Mouse (Mus musculus) NIH3T3 (cell line): ENCODE measurements around the gene Oxa1l.
A peak's percentile ranks its signal among the peaks of the same experiment; 100 is the strongest.
"Not testable (repeated sequence)": the region's sequence is repeated elsewhere in the genome, so short reads cannot be mapped to it uniquely, and the experiment has no call there.

Experiments used
- DNase-seq: peaks from one replicate; pipeline ENCODE4 v3.0.0-alpha.2; 2012; ENCODE audit warnings: low read depth

The Oxa1l gene

DNA sequence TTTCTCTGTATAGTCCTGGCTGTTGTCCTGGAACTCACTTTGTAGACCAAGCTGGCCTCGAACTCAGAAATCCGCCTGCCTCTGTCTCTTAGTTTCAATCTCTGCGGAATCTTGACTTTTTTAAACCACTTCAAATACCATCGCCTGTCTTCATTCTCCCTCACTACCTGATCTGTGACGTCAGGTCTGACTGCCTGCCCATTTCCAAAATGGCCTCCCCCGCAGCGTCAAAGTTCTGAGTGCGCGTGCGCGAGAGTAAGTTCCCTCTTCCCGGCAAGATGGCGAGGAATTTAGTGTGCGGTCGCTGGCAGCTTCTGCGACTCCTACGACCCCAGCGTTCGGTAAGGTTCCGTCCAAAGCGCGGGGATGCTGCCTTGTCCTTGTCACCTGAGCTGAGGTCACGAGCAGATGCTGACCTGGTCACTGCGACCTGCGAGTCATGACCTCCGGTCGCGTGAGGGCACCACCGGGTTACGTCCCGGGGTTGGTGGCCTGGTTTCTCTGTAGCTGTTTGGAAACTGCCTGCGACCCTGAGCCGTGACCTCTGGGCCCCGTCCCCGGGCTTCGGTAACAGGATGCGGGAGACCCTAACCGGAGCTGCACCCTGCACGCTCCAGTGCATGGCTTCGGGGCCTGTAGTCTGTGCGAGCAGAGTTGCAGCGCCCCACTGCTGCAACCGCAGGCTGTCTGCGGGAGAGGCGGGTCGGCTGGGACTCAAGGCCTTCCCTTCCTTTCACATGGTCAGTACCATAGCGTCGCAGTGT, at the start of gene Oxa1l:
Gene Oxa1l (plus strand): TSS at position 258 of the 764 bp plus-strand sequence.
- DNase-seq, result peak; percentile 96

DNA sequence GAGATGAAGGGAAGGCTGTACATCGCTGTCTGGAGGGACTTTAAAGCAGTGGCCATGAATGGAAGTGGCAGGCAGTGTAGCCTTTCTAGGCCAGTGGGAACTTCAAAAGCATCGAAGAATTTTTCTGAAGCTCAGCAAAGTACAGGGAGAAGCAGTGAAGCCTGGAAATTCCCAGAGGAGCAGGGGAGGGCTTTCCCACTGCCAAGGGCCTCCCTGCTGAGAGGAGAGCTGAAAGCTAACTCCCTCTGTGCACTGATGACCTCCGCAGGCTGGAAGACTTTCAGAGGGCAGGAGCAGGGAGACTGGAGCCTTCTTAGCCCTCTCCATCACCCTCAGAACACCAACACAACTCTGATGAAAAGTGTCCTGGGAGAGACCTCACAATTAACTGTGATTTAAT, 48.9 kb upstream of the Oxa1l start:
- DNase-seq, result no peak

DNA sequence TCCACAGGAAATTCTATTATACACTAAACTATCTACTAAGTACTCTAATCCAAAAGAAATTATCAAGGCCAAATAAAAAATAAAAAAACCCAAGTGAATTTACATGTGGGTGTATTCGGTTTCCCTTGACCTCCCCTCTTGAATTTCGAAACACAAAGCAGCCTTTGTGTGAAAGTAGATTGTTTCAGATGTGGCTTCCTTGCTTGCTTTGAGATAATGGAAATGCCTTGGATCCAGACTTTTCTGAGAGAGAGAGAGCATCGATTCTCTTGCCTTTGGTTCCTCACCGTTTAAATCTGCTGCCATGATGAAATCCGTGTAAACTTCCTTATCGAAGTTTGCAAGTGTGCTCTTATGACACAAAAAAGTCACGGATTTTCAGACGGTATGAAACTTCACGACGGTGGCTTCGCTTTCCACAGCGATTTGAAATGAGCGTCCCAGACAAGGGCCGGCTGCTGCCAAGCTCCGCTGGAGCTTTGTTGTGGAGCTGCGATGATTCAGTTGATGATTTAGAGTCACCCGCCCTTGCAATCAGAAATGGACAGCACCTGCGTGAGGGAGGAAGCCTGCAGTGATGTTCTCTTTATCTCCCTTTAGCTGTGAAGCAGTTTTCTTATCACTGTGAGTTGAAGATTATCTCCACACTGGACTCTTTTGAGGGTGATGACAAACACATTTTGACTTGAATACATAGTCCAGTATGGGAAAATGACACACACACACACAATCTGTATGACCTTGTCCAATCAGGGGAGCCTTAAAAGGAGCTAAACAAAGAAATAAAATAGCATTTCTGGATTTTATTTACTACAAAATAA, 38.9 kb upstream of the Oxa1l start:
- no peak for DNase-seq

DNA sequence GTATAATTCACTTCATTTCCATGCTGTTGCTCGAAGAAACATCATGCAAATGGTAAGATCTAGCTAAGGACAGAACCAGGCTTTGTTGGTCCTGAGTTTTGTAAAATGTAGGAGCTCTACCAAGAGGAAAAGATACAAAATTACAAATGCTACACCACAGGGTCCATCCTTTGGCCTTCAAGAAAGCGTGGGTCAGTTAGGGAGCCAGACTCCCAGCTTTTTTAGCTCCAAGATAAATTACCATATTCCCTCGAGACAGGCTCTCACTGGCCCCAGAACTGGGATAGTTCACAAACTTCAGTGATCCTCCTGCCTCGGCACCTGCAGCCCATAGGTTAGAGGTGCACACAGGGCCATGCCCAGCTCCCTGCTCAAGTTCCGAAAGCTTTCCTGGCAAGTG, 36.1 kb upstream of the Oxa1l start:
- DNase-seq, result no peak

DNA sequence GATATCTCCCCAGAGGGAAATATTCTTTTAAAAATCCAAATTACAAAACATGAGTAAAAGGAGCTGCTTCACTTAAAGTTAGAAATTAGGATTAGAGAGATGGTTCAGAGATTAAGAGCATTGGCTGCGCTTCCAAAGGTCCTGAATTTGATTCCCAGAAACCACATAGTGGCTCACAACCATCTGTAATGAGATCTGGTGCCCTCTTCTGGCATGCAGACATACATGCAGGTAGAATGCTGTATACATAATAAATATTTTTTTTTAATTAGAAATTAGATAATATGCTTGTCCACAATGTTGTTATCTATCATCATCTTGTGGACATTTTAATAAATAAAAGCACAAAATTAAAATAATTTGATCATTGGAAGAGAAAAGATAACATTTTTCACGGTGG, 32.1 kb upstream of the Oxa1l start:
- DNase-seq, result no peak

DNA sequence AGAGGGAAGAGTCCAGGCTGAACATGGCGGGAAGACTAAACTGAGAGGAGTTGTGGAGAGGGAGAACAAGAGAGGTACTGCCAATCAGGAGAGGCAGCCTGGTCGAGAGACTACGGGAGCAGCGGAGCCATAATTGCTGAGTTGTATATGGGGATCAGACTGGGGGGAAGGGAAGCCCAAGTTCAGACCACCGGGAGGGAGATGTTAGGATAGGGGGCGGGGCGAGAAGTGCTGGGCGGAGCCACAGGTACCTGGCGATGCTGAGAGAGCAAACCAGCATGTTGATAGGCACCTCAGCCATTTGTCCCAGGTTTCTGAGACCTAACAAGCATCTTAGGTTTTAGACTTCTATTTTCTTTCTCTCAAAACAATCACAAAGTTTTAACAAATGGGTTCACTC, 31.4 kb upstream of the Oxa1l start:
- DNase-seq, result no peak

DNA sequence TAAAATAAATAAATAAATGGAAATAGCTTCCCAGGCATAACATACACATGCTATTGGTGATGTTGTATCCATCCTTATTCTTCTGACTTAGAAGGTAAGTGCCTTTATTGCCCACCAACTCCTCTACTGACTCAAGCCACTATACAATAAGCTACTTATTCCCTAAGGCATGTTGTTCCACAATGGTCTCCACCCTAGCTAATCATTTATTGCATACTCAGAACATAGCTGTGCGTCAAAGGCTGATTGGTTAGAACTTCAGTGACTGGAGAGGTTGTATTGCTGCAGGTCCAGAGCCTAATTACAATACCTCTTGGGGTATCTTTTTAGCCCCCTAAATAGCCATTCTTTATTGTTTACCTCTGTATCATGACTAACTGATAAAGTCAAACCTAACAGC, 29.5 kb upstream of the Oxa1l start:
- no peak for DNase-seq

DNA sequence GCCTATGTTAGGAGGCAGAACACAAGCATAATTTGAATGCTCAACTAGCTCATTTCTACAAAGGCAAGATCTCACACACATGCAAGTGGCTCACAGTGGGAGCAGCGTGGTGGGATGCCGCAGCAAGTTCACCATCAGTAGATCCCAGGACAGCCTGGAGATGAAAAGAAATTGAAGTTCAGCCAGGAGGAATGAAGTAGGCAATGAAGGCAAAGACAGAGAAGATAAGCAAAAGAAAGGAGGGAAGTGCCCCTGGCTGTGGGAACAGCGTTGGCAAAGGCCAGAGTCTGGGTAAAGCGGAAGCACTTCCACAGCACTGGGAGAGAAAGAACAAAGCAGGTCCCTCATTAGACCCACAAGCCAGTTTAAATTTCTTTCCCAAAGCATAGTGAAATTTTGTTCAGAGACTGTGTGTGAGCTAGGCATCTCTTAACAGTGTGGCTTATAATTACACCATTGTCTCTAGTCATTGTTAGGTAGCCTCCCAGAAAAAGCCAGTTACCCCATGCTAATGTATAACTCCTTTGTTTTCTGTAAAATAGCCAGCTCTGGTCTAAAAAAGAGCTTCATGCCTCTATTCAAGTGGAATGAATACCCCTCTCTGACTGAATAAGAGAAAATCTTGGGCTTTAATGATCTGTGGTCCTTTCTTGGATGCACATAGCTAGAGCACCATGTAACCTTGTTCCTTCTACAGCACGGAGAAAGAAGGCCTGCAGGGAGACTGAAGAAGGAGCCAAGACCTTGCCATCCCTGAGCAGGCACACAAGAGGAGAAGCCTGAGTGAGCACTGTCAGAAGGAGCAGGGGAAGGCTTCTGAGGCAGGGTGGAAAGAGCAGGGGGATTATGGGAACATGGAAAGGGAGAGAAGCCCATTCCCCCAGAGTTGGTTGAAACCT, 28.2 kb upstream of the Oxa1l start:
- DNase-seq, result no peak

DNA sequence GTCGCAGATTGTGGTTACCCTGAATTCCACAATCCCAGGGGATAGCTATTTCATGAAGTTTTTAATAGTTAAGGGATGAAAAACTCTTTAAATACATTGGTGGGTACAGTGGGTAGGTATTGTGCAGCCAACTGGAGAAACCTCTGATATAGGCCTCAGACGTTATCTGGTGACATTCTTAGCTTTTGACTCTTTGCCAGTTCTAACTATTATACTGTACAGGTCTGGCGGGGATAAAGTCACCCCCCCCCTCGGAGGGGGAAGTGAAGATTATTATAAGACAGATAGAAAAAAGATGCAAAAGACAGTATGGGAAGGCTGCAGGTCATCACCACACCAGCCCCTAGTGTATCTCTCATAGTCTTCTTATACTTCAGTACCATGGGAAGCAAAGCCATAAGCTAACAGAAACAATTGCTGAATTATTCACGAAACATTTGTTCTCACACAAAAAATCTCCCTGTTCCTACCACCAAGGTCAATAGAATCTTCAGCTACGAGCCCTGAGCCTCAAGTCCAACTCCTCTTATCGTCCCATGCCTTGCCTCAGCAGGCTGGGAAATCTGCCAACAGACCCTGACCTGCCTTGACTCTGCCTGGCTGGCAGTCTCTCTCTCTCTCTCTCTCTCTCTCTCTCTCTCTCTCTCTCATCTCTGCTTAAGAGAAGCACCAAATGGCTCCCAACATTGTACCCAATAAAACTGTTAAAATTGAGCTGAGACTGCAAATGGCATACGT, 27.0 kb upstream of the Oxa1l start:
- DNase-seq, result no peak

DNA sequence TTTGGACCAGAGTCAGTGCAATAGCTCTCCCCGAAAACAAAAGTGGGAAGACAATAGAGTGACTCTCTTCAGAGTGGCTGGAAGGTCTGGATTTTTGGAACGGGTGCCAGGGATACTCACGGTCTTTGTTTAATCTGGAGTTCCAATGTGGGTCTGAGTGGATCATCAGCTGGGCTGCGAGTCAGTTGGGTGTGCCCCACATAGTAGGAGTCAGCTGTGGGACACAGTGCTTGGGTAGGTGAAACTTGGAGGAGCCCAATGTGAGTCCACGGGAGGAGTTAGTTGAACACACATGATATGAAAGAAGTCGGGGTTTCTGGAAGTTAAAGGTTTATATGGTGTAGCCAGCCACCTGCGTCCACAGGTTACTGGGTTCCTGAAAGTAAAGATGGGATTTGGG, 19.8 kb upstream of the Oxa1l start:
- DNase-seq, result no peak

DNA sequence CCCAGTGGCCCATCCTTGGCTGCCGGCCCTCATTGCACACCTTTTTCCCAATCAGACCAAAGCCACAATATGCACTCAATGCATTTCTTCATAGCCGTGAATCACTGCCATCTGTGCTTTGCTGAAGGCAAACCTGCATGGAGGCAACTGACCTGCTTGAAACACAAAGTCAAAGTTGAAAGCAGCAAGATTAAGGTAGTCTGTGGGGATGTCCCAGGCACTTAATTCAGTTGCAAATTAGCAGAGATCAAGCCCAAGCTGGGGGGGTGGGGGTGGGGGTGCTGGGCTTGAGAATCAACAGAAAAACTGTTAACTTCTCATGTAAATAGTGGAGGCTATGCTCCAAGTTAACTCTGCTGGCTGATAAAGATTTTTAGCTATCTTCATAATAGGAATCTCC, 18.8 kb upstream of the Oxa1l start:
- DNase-seq, result not testable (repeated sequence)

DNA sequence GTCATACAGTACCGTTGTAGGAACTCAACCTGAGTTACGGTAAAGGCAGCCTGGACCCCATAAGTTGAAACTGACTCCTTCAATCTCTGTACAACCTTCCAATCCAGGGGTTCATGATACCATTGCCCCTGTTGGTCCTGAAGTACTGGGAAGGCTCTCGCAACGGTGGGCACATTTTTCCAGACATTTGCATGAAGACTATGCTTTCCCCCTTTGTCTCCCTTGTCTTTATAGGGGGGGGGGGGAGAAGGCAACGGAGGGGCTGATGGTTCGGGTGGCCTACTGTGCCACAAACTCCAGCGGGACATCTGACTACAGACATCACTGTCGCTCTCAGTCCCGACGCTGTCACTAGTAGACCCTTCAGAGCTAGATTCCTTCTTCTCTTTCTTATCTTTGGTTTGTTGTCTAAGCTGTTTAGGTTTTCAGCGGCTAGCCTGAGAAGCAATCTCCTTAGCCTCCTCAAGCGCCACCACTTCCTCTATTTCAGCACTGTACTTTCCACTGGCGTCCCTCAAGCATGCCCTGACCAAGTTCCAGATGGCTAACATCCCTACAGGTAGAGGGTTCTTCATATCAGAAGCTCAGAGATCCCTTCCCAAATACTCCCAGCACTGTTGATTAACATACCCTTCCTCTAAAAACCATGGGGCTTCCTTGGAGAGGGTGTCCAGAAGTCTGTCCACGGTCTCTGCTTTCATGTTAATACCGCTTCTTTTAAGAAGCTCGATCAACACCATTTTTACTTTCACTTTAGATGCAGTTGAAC, 9.7 kb upstream of the Oxa1l start:
- DNase-seq, result not testable (repeated sequence)

DNA sequence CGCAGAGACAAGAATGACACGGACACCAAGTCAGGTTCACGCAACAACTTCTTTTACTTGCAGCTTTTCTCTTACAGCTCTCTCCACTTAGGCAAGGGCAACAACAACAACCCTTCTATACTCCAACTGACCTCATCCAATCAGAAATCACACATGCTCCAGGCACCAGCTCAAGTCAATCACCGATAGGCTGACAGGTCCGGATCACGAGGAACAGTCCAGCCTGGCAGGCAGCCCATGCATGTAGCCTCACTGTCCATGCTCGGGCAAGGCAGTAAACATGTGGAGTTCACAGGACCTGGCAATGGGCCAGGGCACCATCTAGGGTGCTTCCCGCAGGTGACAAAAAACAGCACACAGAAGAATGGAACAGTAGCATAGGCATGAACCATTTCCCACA, 8.3 kb upstream of the Oxa1l start:
- DNase-seq, result no peak

DNA sequence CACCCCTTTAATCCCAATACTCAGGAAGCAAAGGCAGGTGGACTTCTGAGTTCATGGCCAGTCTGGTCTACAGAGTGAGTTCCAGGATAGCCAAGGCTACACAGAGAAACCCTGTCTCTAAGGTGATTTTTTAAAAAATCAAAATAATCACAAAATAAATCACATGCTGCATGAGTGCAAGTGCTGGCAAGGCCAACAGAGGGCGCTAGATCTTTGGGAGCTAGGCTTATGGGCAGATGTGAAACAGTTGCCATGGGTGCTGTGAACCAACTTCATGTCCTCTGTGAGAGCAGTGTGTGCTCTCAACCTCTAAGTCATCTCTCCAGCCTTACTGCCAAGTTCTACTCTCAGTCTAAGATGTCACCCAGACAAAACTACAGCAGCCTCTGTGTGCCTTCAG, 6.2 kb upstream of the Oxa1l start:
- no peak for DNase-seq

DNA sequence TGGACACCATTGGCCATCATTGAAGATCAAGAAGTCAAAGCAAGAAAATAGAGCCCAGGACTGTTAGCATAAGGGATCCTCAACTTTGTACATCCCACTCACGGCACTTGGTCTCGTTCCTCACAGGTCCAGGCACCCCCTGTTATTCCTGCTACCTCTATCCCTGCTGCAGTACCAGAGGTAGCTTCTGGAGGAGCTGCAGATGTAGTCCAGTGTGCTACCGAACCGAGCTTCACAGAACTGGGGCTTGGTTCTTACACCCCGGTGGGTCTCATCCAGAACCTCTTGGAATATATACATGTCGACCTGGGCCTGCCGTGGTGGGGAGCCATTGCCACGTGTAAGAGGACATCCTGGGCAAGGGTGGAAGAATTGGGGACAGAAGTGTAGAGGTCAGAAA, 2.5 kb downstream of the Oxa1l start:
- DNase-seq, result no peak

DNA sequence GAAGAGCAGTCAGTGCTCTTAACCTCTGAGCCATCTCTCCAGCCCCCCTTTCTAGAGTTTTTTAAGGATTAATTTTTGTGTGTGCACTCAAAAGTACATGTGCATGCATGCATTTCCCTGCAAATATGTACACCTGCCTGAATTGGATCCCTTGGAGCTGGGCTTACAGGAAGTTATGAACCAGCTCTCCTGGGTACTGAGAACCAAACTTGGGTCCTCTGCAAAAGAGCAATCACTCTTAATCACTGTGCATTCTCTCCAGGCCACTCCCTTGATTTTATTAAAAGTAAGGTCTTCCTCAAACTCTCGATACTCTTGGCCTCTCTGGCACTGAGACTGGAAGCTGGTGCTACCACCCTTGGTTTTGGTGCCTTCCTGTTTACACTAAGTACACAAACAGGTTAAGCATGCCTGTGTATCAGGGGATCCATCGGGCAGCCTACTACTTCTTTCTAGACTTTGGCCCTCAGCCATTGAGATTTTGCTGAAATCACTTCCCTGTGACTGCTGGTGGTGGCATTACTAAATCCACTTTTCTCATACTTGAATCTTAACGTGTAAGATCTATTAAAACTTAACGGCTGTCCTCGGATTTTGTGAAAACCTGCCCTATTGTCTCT, 4.5 kb downstream of the Oxa1l start:
- DNase-seq, result no peak

DNA sequence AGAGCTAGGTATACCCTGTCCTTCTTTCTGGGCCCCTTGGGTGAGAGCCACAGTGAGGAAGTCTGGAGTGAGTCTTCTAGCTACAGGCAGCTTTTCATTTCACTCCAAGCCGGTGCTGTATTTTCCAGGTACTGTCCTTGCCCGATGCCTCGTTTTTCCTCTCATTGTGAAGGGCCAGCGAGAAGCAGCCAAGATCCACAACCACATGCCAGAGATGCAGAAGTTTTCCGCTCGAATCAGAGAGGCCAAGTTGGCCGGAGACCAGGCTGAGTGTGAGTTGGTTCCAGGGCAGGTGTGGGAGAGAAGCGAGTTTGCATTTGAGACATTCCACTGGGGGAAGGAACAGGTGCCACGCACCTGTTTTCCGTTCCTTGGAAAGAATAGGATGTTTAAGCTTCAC, 5.9 kb downstream of the Oxa1l start:
- DNase-seq, result no peak

DNA sequence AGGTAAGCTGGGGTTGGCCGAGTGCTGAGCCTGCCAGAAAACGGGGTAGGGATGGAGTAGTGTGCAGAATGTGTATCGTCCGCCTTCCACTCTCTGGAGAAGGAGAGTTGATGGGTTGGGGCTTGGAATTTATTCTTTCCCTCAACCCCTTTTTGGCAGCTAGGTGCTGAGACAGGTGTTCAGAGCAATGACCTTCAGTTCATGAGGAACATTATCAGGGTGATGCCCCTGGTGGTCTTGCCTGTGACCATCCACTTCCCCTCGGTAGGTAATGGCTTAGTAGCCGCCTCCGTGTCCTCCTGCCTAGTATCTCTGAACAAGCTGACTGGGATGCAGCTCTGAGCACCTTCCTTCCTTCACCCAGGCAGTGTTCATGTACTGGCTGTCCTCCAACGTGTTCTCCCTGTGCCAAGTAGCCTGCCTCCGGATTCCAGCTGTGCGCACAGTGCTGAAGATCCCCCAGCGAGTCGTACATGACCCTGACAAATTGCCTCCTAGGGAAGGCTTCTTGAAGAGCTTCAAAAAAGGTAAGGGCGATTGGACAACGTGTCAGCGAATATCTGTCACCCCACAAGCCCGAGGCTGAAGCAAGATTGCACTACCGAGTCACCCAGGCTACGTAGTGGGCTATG, 6.9 kb downstream of the Oxa1l start:
- DNase-seq, result no peak

DNA sequence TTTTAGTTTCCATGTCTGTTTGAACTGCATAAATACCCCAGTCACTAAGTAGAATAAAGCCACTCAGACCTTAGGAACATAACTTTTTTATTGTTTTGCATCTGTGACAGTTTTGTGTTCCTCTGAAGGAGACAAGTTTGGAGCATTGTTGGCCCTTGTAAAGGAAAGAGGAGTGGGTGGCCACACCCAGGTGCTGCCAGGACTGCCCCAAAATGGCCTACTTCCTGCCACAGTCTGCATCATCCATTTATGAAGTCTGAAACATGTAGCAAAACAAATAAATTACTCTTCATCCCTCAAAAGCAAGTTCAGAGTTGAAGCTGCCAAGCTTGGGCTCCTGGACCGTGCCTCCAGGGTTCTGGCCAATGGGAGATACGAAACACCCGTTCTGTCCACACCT, 8.7 kb downstream of the Oxa1l start:
- no peak for DNase-seq

DNA sequence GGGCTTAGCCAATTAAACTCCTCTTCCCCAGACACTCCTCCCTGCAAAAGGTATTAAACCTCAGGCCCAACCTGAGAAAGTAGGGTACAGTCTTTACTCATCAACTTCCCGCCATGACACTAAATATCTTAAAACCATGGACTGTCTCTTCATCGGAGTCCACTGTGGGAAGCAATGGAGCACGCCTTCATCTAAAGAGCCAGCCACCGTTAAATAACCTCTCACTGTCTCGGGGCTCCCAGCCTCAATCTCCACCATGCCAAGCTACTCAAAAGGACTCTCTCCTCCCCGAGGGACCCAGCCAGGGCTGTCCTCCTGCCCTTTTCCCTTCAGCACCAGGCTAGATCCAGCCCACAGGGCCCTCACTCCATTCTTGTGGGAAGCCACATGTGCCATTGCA, 10.0 kb downstream of the Oxa1l start:
- no peak for DNase-seq
